26 mouse cellular contexts compared by ENCODE assay signal in the genomic region with DNA sequence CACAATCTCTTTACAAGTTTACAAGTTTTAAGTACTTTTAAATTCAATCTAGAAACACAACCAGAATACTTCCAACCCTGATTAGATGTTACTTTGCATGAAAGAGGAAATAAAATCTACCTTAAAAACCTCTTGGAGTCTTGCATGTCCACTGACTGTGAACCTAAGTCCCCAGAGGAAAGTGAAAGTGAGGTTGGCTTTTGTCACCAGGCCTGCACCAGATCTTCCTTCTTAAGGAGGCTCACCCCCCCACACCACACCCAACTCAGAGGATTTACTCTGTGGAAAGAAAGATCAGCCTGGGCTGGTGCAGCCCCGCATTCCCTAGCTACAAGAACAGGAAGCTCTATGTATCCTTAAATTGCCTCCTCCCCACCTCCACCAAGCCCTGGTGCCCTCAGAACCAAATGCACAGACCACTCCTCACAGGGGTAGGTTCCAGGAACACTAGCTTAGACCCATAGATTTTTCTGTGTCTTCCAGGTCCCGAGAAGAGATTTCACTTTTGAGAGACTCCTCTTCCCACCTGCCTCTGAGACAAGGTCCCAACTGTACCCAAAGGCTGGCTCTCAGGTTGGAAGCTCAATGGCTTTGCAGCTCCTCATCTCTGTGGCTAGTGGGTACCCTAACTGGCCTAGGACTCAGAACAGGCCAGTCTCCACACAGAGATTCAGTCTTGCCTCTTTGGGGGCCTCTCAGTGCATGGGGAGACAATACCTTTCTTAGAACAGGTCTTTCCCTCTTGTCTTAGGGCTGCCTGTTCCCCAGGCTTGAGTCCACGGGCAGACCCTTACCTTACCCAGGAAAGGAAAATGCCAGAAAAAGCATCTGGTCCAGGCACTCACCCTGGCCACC. TPM values are rescaled to one million over a fixed set of nuclear protein-coding genes. Genes with fewer than 3 reads are reported as not detected.
DNase-seq lines count a peak whose midpoint lies in the region; ATAC-seq lines count a peak whose summit lies in the region.
"Had no signal": no experiment of that assay in that cellular context is flagged by ENCODE, and none has a peak within 500 bp of the region (broad histone marks: within the 10 kb centered on the region; RNA-seq: fewer than 3 reads in every experiment).

No protein-coding gene starts in this region.

- 19% methylated on average over 3 of the region's 3 CpGs for WGBS in heart, embryonic 11.5 days (ENCODE audit: insufficient replicate concordance)
- 37% methylated on average over 3 of the region's 3 CpGs for WGBS in neural tube, embryonic 15.5 days
- 8% methylated on average over 3 of the region's 3 CpGs for WGBS in limb, embryonic 10.5 days

- H3K27ac ChIP-seq in heart, embryonic 11.5 days (ENCODE audit: low read depth, low read length) = no peak overlapping the region
- H3K27ac ChIP-seq in neural tube, embryonic 15.5 days (replicated peaks) = no peak overlapping the region
- H3K27ac ChIP-seq in limb, embryonic 10.5 days = no peak overlapping the region

- H3K27me3 ChIP-seq in heart, embryonic 11.5 days (ENCODE audit: control insufficient read depth, insufficient read depth, low read length) = peaks cover 75% of the 10 kb centered on the region
- peaks cover 87% of the 10 kb centered on the region for H3K27me3 ChIP-seq in neural tube, embryonic 15.5 days (replicated peaks)
- peaks cover 98% of the 10 kb centered on the region for H3K27me3 ChIP-seq in limb, embryonic 10.5 days (ENCODE audit: low read depth, poor library complexity, severe bottlenecking)

- intact Hi-C loops in left cerebral cortex, postnatal 14 days (cut with DNase I) = no loop called here
- intact Hi-C loops in left cerebral cortex, postnatal 25 days (cut with DNase I) = no loop called here

- peak; percentile 43 for DNase-seq in heart, adult 11 months
- peak; percentile 30 for DNase-seq in neural tube, embryonic 10.5 days (ENCODE audit: extremely low spot score, low spot score)
- DNase-seq in limb, embryonic 10.5 days (ENCODE audit: low spot score) = peak; percentile 32
- no peak for DNase-seq in left cerebral cortex, postnatal 14 days (ENCODE audit: low spot score in 2 of 2)
- DNase-seq in Muller cell, postnatal 12 days (ENCODE audit: inconsistent ontology term) = no peak
- no peak for DNase-seq in left cerebral cortex, postnatal 25 days (ENCODE audit: low spot score in 2 of 2)
- DNase-seq: adrenal gland, postnatal 25 days; cerebellum, adult 11-12 months; cerebellum, postnatal 14 days; embryo, embryonic 11 days; kidney, adult 11 months; lung, adult 18-20 months; lung, postnatal 14 days; right cerebral cortex, adult 18-20 months had no signal

- no peaks in the 10 kb centered on the region for H3K9me3 ChIP-seq in heart, embryonic 11.5 days (replicated peaks; ENCODE audit: control insufficient read depth, low read length)
- no peaks in the 10 kb centered on the region for H3K9me3 ChIP-seq in neural tube, embryonic 15.5 days (replicated peaks)
- H3K9me3 ChIP-seq in limb, embryonic 10.5 days (replicated peaks) = no peaks in the 10 kb centered on the region
- H3K9me3 ChIP-seq: G1E had no signal

- H3K9ac ChIP-seq in heart, embryonic 11.5 days (ENCODE audit: low read depth, low read length) = no peak overlapping the region
- no peak overlapping the region for H3K9ac ChIP-seq in neural tube, embryonic 15.5 days (replicated peaks)

- ATAC-seq in heart, embryonic 11.5 days (replicated peaks; ENCODE audit: insufficient number of reproducible peaks, low FRiP score, low TSS enrichment) = no peak
- ATAC-seq in neural tube, embryonic 15.5 days (ENCODE audit: low FRiP score) = no peak

- no peak overlapping the region for H3K4me3 ChIP-seq in heart, embryonic 11.5 days (ENCODE audit: low read depth, low read length)
- no peak overlapping the region for H3K4me3 ChIP-seq in neural tube, embryonic 15.5 days (replicated peaks)
- no peak overlapping the region for H3K4me3 ChIP-seq in limb, embryonic 10.5 days
- H3K4me3 ChIP-seq: myocyte had no signal

- H3K36me3 ChIP-seq in heart, embryonic 11.5 days (ENCODE audit: control insufficient read depth, insufficient read depth, low read length) = no peaks in the 10 kb centered on the region
- H3K36me3 ChIP-seq in neural tube, embryonic 15.5 days = no peaks in the 10 kb centered on the region
- H3K36me3 ChIP-seq in limb, embryonic 10.5 days = no peaks in the 10 kb centered on the region
- H3K36me3 ChIP-seq: G1E had no signal

- no peak overlapping the region for H3K4me2 ChIP-seq in heart, embryonic 11.5 days
- no peak overlapping the region for H3K4me2 ChIP-seq in neural tube, embryonic 15.5 days
- H3K4me2 ChIP-seq: liver, embryonic 11.5 days had no signal

- H3K4me1 ChIP-seq in heart, embryonic 11.5 days (ENCODE audit: control insufficient read depth, insufficient read depth, low read length) = peaks cover 12% of the 10 kb centered on the region; the same call in 1 of the 2 replicates
- H3K4me1 ChIP-seq in neural tube, embryonic 15.5 days = peaks cover 9% of the 10 kb centered on the region
- peaks cover 14% of the 10 kb centered on the region for H3K4me1 ChIP-seq in limb, embryonic 10.5 days

RNA-seq across cellular contexts. Expression of a gene that starts 4.3 kb away (rescaled TPM):
- 0.11 TPM in 1 of 2 replicates, not detected in the other for polyA plus RNA-seq in heart, embryonic 11.5 days (2014; fragmentation: Nextera tagmentation; extraction: Ambion mirVana)
- 14.9 and 17.3 TPM in 2 replicates for polyA plus RNA-seq in neural tube, embryonic 15.5 days (2015; fragmentation: Nextera tagmentation; extraction: Ambion mirVana)
- polyA plus RNA-seq in limb, embryonic 10.5 days (2016; fragmentation: Nextera tagmentation; extraction: Ambion mirVana) = not detected in 2 replicates
- total RNA-seq in left cerebral cortex, postnatal 14 days (2021) = not detected
- not detected for total RNA-seq in left cerebral cortex, postnatal 25 days (2021)
- total RNA-seq: adrenal gland, postnatal 25 days; gastrocnemius, adult 8-10 months; layer of hippocampus, postnatal 14 days; left cerebral cortex, postnatal 36 days had no signal
- polyA plus RNA-seq: frontal cortex, adult 2 months; G1E; heart, postnatal 0 days; kidney, embryonic 16.5 days; large intestine, adult 2 months; liver, embryonic 11.5 days; myocyte had no signal

Comparison
In these comparisons a context has a peak if more than half of its experiments do, and no peak if none do; other contexts are left out.
1. DNase-seq: peak in heart, adult 11 months (single experiment), neural tube, embryonic 10.5 days (single experiment) and limb, embryonic 10.5 days (single experiment); none in left cerebral cortex, postnatal 14 days (0 of 2), Muller cell, postnatal 12 days (single experiment) and left cerebral cortex, postnatal 25 days (0 of 2).
2. RNA of a gene that starts 4.3 kb away (polyA plus RNA-seq): 14.9 to 17.3 TPM in neural tube, embryonic 15.5 days; 0.11 TPM in heart, embryonic 11.5 days and not detected in limb, embryonic 10.5 days; every median in the first group is over 10 times any median in the second.